Mouse (Mus musculus): ENCODE results near the gene Capn9. TPM values are rescaled to one million over a fixed set of nuclear protein-coding genes. Genes with fewer than 3 reads are reported as not detected.

The Capn9 gene
- polyA plus RNA-seq, 1 experiment from 2014 or later, result not detected

GRCm38 (mm10) chr8:124633001-124633703 is 57.2 kb downstream of the Capn9 start:
- Histone ChIP-seq H3K36me3 (ENCODE audit: control insufficient read depth, insufficient read depth, low read length) (peaks cover 19% of the 10 kb centered on the region), H3K9ac (ENCODE audit: low read depth, low read length) (no peak overlapping the region), H3K9me3 (replicated peaks; ENCODE audit: control insufficient read depth, low read length) (no peaks in the 10 kb centered on the region), H3K27ac (ENCODE audit: low read depth, low read length) (peak overlapping the region; percentile 65), H3K4me2 (no peak overlapping the region), H3K4me1 (ENCODE audit: control insufficient read depth, insufficient read depth, low read length) (peaks cover 12% of the 10 kb centered on the region; the same call in 1 of the 2 replicates), H3K4me3 (ENCODE audit: low read depth, low read length) (no peak overlapping the region), H3K27me3 (ENCODE audit: control insufficient read depth, insufficient read depth, low read length) (no peaks in the 10 kb centered on the region)
- 60% methylated on average over 14 of the region's 14 CpGs for WGBS (ENCODE audit: insufficient replicate concordance)
- no peak for ATAC-seq (replicated peaks; ENCODE audit: insufficient number of reproducible peaks, low FRiP score, low TSS enrichment)

DNA sequence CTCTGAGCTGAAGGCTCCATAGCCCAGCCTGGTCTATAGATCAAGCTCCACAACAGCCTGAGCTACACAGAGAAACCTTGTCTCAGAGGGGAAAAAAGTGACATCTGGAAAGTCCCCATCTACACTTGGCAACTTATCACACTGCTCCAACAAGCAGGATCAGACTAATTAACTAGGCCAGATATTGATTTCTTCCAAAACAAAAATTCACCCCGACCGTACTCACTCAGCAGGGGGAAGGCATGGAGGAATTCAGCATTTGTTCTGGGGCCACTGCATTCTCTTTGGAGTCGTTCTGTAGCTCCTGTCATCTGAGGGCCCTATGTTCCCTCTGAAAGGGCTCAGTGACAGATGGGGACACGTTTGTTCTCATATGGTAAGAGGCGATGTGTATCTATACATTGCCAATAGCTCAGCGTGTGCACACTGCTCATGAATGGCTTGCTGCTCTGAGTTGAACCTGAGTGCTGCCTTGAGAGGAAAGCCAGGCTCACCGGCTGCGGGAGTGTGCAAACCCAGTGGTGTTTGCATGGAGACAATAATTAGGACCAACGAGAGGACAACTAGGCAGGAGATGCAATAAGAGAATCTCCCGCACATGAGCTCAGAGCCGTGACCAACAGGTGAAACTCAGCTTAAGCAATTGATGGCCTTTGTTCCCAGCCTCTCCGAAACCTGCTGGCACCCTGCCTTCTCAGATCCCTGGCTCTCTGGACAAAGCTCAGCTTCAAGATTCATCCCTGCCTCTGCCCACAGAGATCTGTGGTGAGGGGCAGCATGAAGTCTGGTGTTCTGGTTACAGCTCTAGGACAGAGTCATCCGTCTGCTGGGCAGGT is 58.7 kb downstream of the Capn9 start:
- no peak overlapping the region for H3K4me3 ChIP-seq (ENCODE audit: low read depth, low read length)
- H3K36me3 ChIP-seq (ENCODE audit: control insufficient read depth, insufficient read depth, low read length), result peaks cover 26% of the 10 kb centered on the region
- no peak for ATAC-seq (replicated peaks; ENCODE audit: insufficient number of reproducible peaks, low FRiP score, low TSS enrichment)
- no peaks in the 10 kb centered on the region for H3K9me3 ChIP-seq (replicated peaks; ENCODE audit: control insufficient read depth, low read length)
- no peak overlapping the region for H3K27ac ChIP-seq (ENCODE audit: low read depth, low read length)
- WGBS (ENCODE audit: insufficient replicate concordance), result 82% methylated on average over 13 of the region's 13 CpGs
- no peak overlapping the region for H3K9ac ChIP-seq (ENCODE audit: low read depth, low read length)
- no peak overlapping the region for H3K4me2 ChIP-seq
- no peaks in the 10 kb centered on the region for H3K27me3 ChIP-seq (ENCODE audit: control insufficient read depth, insufficient read depth, low read length)
- H3K4me1 ChIP-seq (ENCODE audit: control insufficient read depth, insufficient read depth, low read length), result peaks cover 12% of the 10 kb centered on the region; the same call in 1 of the 2 replicates

DNA sequence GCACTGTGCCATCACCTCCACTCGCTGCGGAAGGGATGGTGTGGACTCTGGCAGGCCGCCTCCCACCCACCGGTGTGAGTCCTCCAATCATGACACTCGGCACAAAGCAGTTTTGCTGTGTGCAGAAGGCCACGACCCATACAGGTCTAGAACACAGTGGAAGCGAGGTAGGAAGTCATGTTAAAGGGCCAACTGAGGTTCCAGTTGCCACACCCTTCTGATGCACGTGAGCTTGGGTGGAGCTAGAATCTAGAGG is 59.3 kb downstream of the Capn9 start:
- no peak overlapping the region for H3K4me3 ChIP-seq (ENCODE audit: low read depth, low read length)
- H3K27me3 ChIP-seq (ENCODE audit: control insufficient read depth, insufficient read depth, low read length), result no peaks in the 10 kb centered on the region
- 83% methylated on average over 8 of the region's 8 CpGs for WGBS (ENCODE audit: insufficient replicate concordance)
- H3K4me2 ChIP-seq, result no peak overlapping the region
- no peak overlapping the region for H3K9ac ChIP-seq (ENCODE audit: low read depth, low read length)
- H3K27ac ChIP-seq (ENCODE audit: low read depth, low read length), result no peak overlapping the region
- peaks cover 26% of the 10 kb centered on the region for H3K36me3 ChIP-seq (ENCODE audit: control insufficient read depth, insufficient read depth, low read length)
- ATAC-seq (replicated peaks; ENCODE audit: insufficient number of reproducible peaks, low FRiP score, low TSS enrichment), result no peak
- no peaks in the 10 kb centered on the region for H3K9me3 ChIP-seq (replicated peaks; ENCODE audit: control insufficient read depth, low read length)
- peaks cover 12% of the 10 kb centered on the region; the same call in 1 of the 2 replicates for H3K4me1 ChIP-seq (ENCODE audit: control insufficient read depth, insufficient read depth, low read length)

- no peak overlapping the region for H3K4me3 ChIP-seq (ENCODE audit: low read depth, low read length)
- H3K4me2 ChIP-seq, result no peak overlapping the region
- no peaks in the 10 kb centered on the region for H3K27me3 ChIP-seq (ENCODE audit: control insufficient read depth, insufficient read depth, low read length)
- peaks cover 19% of the 10 kb centered on the region for H3K36me3 ChIP-seq (ENCODE audit: control insufficient read depth, insufficient read depth, low read length)
- no peak for ATAC-seq (replicated peaks; ENCODE audit: insufficient number of reproducible peaks, low FRiP score, low TSS enrichment)
- H3K9me3 ChIP-seq (replicated peaks; ENCODE audit: control insufficient read depth, low read length), result no peaks in the 10 kb centered on the region
- no peak overlapping the region for H3K9ac ChIP-seq (ENCODE audit: low read depth, low read length)
- WGBS (ENCODE audit: insufficient replicate concordance), result 79% methylated on average over 8 of the region's 8 CpGs
- H3K27ac ChIP-seq (ENCODE audit: low read depth, low read length), result no peak overlapping the region
- peaks cover 38% of the 10 kb centered on the region for H3K4me1 ChIP-seq (ENCODE audit: control insufficient read depth, insufficient read depth, low read length)
Measured at GRCm38 (mm10) chr8:124641599-124641998, 65.7 kb downstream of the Capn9 start.

DNA sequence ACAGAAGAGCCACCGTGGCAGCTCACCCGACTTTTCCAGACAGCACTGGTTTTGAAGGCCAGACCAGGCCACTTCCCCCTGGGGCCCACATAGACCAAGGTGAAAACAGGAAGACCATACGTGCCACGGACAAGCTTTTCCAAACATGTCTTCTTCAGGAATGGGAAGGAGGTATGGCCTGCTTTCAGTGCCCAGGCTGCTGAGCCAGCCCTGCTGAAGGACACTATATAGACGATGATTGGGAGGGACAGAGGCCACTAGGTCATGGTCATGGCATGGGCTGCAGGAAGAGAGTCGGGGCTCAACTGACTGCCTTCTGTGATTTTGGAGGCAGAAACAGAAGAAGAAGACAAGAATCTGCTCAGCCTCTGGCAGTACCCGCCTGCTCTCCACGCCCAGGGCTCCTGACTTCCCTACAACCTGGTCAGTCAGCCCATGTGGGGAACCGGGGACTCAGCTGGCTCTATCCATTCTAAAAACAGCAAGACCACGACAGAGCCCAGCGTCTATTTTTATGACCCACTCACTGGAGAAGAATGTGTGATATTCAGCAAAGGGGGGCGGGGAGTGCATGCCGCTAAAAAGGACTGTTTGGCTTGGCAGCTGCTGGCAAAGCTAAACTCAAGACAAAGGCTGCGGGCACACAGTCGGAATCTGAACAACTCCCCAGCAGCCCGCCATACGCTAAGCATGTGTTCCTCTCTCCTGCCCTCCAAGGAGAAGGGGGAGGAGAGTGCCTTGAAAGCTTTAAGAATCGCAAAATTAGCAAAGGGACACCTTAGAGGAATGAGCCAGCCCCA is 67.8 kb downstream of the Capn9 start:
- peak; percentile 76 for ATAC-seq (replicated peaks; ENCODE audit: insufficient number of reproducible peaks, low FRiP score, low TSS enrichment)
- peak overlapping the region; percentile 47 for H3K9ac ChIP-seq (ENCODE audit: low read depth, low read length)
- H3K4me2 ChIP-seq, result peak overlapping the region; percentile 43
- H3K4me3 ChIP-seq (ENCODE audit: low read depth, low read length), result no peak overlapping the region
- H3K36me3 ChIP-seq (ENCODE audit: control insufficient read depth, insufficient read depth, low read length), result peaks cover 4% of the 10 kb centered on the region
- peak overlapping the region; percentile 97 for H3K27ac ChIP-seq (ENCODE audit: low read depth, low read length)
- 29% methylated on average over 18 of the region's 18 CpGs for WGBS (ENCODE audit: insufficient replicate concordance)
- peaks cover 43% of the 10 kb centered on the region for H3K4me1 ChIP-seq (ENCODE audit: control insufficient read depth, insufficient read depth, low read length)
- no peaks in the 10 kb centered on the region for H3K27me3 ChIP-seq (ENCODE audit: control insufficient read depth, insufficient read depth, low read length)
- H3K9me3 ChIP-seq (replicated peaks; ENCODE audit: control insufficient read depth, low read length), result no peaks in the 10 kb centered on the region

DNA sequence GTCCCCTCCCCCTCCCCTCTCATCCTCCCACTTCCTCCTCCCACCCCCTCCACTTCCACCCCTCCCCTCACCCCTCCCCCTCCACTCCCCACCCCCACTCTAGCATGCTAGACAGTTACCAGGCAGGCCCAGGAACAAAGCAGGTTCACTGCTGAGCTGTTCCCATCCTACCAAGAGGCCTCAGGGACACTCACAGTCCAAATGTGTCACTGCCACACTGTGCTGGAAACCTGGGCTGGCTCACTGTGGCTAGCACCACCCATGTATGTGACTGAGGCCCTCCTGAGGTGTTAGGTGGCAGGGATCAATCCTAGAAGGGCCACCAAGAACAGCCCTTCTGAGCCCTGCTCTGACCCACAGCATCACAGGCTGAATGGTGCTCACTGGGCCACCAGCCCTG is 72.4 kb downstream of the Capn9 start:
- H3K27ac ChIP-seq (ENCODE audit: low read depth, low read length), result peak overlapping the region; percentile 46; the same call in 1 of the 2 replicates
- peaks cover 59% of the 10 kb centered on the region for H3K4me1 ChIP-seq (ENCODE audit: control insufficient read depth, insufficient read depth, low read length)
- no peak overlapping the region for H3K4me3 ChIP-seq (ENCODE audit: low read depth, low read length)
- ATAC-seq (replicated peaks; ENCODE audit: insufficient number of reproducible peaks, low FRiP score, low TSS enrichment), result no peak
- peaks cover 6% of the 10 kb centered on the region for H3K36me3 ChIP-seq (ENCODE audit: control insufficient read depth, insufficient read depth, low read length)
- H3K4me2 ChIP-seq, result no peak overlapping the region
- no peaks in the 10 kb centered on the region for H3K9me3 ChIP-seq (replicated peaks; ENCODE audit: control insufficient read depth, low read length)
- H3K9ac ChIP-seq (ENCODE audit: low read depth, low read length), result no peak overlapping the region
- H3K27me3 ChIP-seq (ENCODE audit: control insufficient read depth, insufficient read depth, low read length), result no peaks in the 10 kb centered on the region

- Histone ChIP-seq H3K4me2 (no peak overlapping the region), H3K36me3 (ENCODE audit: control insufficient read depth, insufficient read depth, low read length) (peaks cover 7% of the 10 kb centered on the region), H3K4me3 (ENCODE audit: low read depth, low read length) (no peak overlapping the region), H3K4me1 (ENCODE audit: control insufficient read depth, insufficient read depth, low read length) (peaks cover 63% of the 10 kb centered on the region), H3K27me3 (ENCODE audit: control insufficient read depth, insufficient read depth, low read length) (no peaks in the 10 kb centered on the region), H3K9me3 (replicated peaks; ENCODE audit: control insufficient read depth, low read length) (no peaks in the 10 kb centered on the region), H3K27ac (ENCODE audit: low read depth, low read length) (peak overlapping the region; percentile 78), H3K9ac (ENCODE audit: low read depth, low read length) (no peak overlapping the region)
- no peak for ATAC-seq (replicated peaks; ENCODE audit: insufficient number of reproducible peaks, low FRiP score, low TSS enrichment)
- WGBS (ENCODE audit: insufficient replicate concordance), result 90% methylated on average over 20 of the region's 20 CpGs
Measured at GRCm38 (mm10) chr8:124651776-124652175, 75.9 kb downstream of the Capn9 start.

DNA sequence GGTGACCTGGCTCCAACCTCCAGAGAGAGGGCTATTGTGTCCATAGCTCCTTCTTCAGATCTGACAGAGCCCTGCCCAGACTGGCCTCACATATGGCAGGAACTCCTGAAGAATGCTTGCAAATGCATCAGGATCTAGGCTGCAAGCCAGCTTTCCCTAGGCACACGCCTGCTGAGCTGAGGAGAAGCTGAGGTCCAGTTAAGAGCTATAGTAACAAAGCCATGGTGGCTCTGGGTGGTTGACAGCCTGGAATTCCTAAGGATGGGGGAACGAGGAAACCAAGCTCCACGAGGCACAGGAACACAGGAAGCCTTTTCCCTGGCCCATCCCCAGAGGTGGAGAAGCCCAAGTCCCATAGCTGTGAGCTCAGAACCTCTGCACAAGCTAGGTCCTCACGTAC is 76.6 kb downstream of the Capn9 start:
- Histone ChIP-seq H3K4me1 (ENCODE audit: control insufficient read depth, insufficient read depth, low read length) (peaks cover 69% of the 10 kb centered on the region), H3K36me3 (ENCODE audit: control insufficient read depth, insufficient read depth, low read length) (peaks cover 9% of the 10 kb centered on the region), H3K4me3 (ENCODE audit: low read depth, low read length) (no peak overlapping the region), H3K27ac (ENCODE audit: low read depth, low read length) (peak overlapping the region; percentile 78), H3K9me3 (replicated peaks; ENCODE audit: control insufficient read depth, low read length) (no peaks in the 10 kb centered on the region), H3K27me3 (ENCODE audit: control insufficient read depth, insufficient read depth, low read length) (no peaks in the 10 kb centered on the region), H3K9ac (ENCODE audit: low read depth, low read length) (no peak overlapping the region), H3K4me2 (peak overlapping the region; percentile 27; the same call in 1 of the 2 replicates)
- 15% methylated on average over 4 of the region's 4 CpGs for WGBS (ENCODE audit: insufficient replicate concordance)
- peak; percentile 47 for ATAC-seq (replicated peaks; ENCODE audit: insufficient number of reproducible peaks, low FRiP score, low TSS enrichment)
